Mouse (Mus musculus): ENCODE results near the gene Zfc3h1.

Zfc3h1 gene

DNA sequence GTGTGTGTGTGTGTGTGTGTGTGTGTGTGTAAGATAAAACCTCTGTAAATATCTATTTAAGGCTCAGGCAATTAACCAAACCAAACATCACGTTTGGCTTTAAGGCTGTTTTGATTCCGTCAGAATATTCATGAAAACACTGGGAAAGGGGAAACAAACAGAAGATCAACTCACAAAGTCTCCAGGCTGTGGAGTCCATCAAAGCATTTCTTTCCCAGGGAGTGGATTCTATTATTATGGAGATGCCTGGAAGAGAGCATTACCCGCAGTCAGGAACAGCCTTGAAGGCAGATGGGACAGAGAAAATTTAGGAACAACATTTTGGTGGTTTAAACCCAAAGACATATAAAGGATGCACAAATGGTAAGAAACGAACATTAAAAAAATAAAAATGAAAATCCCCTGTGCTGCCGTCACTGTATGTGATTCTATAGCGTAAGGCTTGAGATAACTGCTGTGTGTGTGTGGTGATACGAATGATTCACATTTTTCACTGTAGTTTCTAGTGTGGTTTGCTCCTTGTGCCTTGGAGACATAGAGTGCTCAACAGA lies 90.3 kb downstream of the Zfc3h1 start:
- no peak for DNase-seq (ENCODE audit: extremely low spot score)

- no peak for DNase-seq (ENCODE audit: extremely low spot score)
Measured at GRCm38 (mm10) chr10:115476506-115476905, 91.7 kb downstream of the Zfc3h1 start.

GRCm38 (mm10) chr10:115478441-115479141 lies 93.8 kb downstream of the Zfc3h1 start:
- DNase-seq (ENCODE audit: extremely low spot score) = no peak

All from embryo, embryonic 9.5 days (tissue).